Mouse (Mus musculus): ENCODE measurements around the gene Mxra7.

- TF ChIP-seq POLR2A (IDR thresholded peaks at IDR 0.05; ENCODE audit: control insufficient read depth, extremely low read depth, insufficient read depth, low read length, poor library complexity) (no peak), CTCF (IDR thresholded peaks at IDR 0.05; ENCODE audit: borderline replicate concordance, control insufficient read depth, extremely low read depth, insufficient read depth, low read length, poor library complexity) (no peak)
These were observed 20.3 kb downstream of the Mxra7 start for GRCm38 (mm10) chr11:116807526-116807925.

Data from thymus, adult 2 months (tissue).